Mouse (Mus musculus) heart, embryonic 15.5 days (tissue): ENCODE data around the gene Prune1. TPM values are rescaled to one million over a fixed set of nuclear protein-coding genes. Genes with fewer than 3 reads are reported as not detected.
A peak's percentile ranks its signal among the peaks of the same experiment; 100 is the strongest.

Experiments
- ATAC-seq: fragments of 200-750 bp; cut with Nextera tagmentation; replicated peaks from 2 replicates; pipeline ENCODE4 v1.8.0; 2017; ENCODE audit warnings: low read depth, moderate TSS enrichment; ENCODE audit not compliant: insufficient number of reproducible peaks, insufficient read depth, low FRiP score
- H3K27ac ChIP-seq: fragments of 300-500 bp; sonication (generic); 2 replicates; pipeline ENCODE4 v1.5.1; 2015; ENCODE audit warnings: mild to moderate bottlenecking, inconsistent platforms
- H3K27me3 ChIP-seq: fragments of 300-500 bp; sonication (generic); 2 replicates; pipeline ENCODE4 v1.6.1; 2015; ENCODE audit warnings: inconsistent platforms
- H3K36me3 ChIP-seq: fragments of 300-500 bp; sonication (generic); 2 replicates; pipeline ENCODE4 v1.6.1; 2015; ENCODE audit warnings: mild to moderate bottlenecking, inconsistent platforms
- H3K4me1 ChIP-seq: fragments of 300-500 bp; sonication (generic); replicated peaks from 2 replicates; pipeline ENCODE4 v1.6.1; 2015; ENCODE audit warnings: inconsistent platforms
- H3K4me2 ChIP-seq: fragments of 300-500 bp; sonication (generic); 2 replicates; pipeline ENCODE4 v1.6.1; 2015; ENCODE audit warnings: inconsistent platforms, mild to moderate bottlenecking, moderate library complexity
- H3K4me3 ChIP-seq: fragments of 300-500 bp; sonication (generic); 2 replicates; pipeline ENCODE4 v1.5.1; 2015; ENCODE audit warnings: mild to moderate bottlenecking, inconsistent platforms
- H3K9ac ChIP-seq: fragments of 300-500 bp; sonication (generic); 2 replicates; pipeline ENCODE4 v1.6.1; 2015; ENCODE audit warnings: mild to moderate bottlenecking, inconsistent platforms
- H3K9me3 ChIP-seq: fragments of 300-500 bp; sonication (generic); replicated peaks from 2 replicates; pipeline ENCODE4 v1.6.1; 2016; ENCODE audit warnings: inconsistent platforms
- WGBS: fragments of 180-500 bp; shearing (Covaris S2); methylation state at CpG from one replicate; pipeline ENCODE4 v1.1.7; 2015; ENCODE audit warnings: mixed read lengths; 5-methylcytosine and 5-hydroxymethylcytosine counted together
- polyA plus RNA-seq: library from polyadenylated mRNA; unstranded; fragments of >200 nt; fragmentation: Nextera tagmentation; extraction: Ambion mirVana; gene quantifications from 2 replicates; pipeline ENCODE4 v1.2.1, GENCODE M21; 2015

The Prune1 gene
- polyA plus RNA-seq, 1 experiment from 2014 or later: 23.8 TPM

GRCm38 (mm10) chr3:95296103-95296469 is 14.2 kb upstream of the Prune1 start:
- Histone ChIP-seq H3K4me1 (peaks cover 7% of the 10 kb centered on the region; the same call in 1 of the 2 replicates), H3K9ac (no peak overlapping the region), H3K27ac (peak overlapping the region; percentile 28; the same call in 1 of the 2 replicates), H3K4me2 (no peak overlapping the region), H3K27me3 (no peaks in the 10 kb centered on the region), H3K36me3 (peaks cover 30% of the 10 kb centered on the region; the same call in 1 of the 2 replicates), H3K9me3 (no peaks in the 10 kb centered on the region), H3K4me3 (no peak overlapping the region)
- ATAC-seq: no peak
- WGBS: 18% methylated on average over 5 of the region's 5 CpGs

GRCm38 (mm10) chr3:95295321-95296102 is 13.6 kb upstream of the Prune1 start:
- H3K27ac ChIP-seq: peak overlapping the region; percentile 28; the same call in 1 of the 2 replicates
- WGBS: 73% methylated on average over 11 of the region's 11 CpGs

GRCm38 (mm10) chr3:95294718-95295117 is 12.8 kb upstream of the Prune1 start:
- ATAC-seq: no peak
- Histone ChIP-seq H3K36me3 (peaks cover 30% of the 10 kb centered on the region; the same call in 1 of the 2 replicates), H3K4me2 (no peak overlapping the region), H3K27ac (no peak overlapping the region), H3K4me1 (peaks cover 7% of the 10 kb centered on the region; the same call in 1 of the 2 replicates), H3K9ac (no peak overlapping the region), H3K9me3 (no peaks in the 10 kb centered on the region), H3K27me3 (no peaks in the 10 kb centered on the region), H3K4me3 (no peak overlapping the region)
- 78% methylated on average over 5 of the region's 5 CpGs for WGBS

More at GRCm38 (mm10) chr3:95295321-95296102, 13.6 kb upstream of the Prune1 start:
- Histone ChIP-seq H3K9ac (no peak overlapping the region), H3K4me1 (peaks cover 7% of the 10 kb centered on the region; the same call in 1 of the 2 replicates), H3K4me3 (no peak overlapping the region), H3K4me2 (no peak overlapping the region), H3K9me3 (no peaks in the 10 kb centered on the region), H3K27me3 (no peaks in the 10 kb centered on the region), H3K36me3 (peaks cover 30% of the 10 kb centered on the region; the same call in 1 of the 2 replicates)
- ATAC-seq: no peak

- Histone ChIP-seq H3K27ac (no peak overlapping the region), H3K4me2 (no peak overlapping the region), H3K36me3 (peaks cover 30% of the 10 kb centered on the region; the same call in 1 of the 2 replicates), H3K4me1 (peaks cover 7% of the 10 kb centered on the region; the same call in 1 of the 2 replicates), H3K27me3 (no peaks in the 10 kb centered on the region), H3K9ac (no peak overlapping the region), H3K4me3 (no peak overlapping the region), H3K9me3 (no peaks in the 10 kb centered on the region)
- WGBS: 80% methylated on average over 7 of the region's 7 CpGs
- ATAC-seq: no peak
Measured at GRCm38 (mm10) chr3:95294316-95294715, 12.4 kb upstream of the Prune1 start.

GRCm38 (mm10) chr3:95293537-95293936 is 11.7 kb upstream of the Prune1 start:
- H3K27ac ChIP-seq: no peak overlapping the region
- no peaks in the 10 kb centered on the region for H3K27me3 ChIP-seq
- H3K9ac ChIP-seq: no peak overlapping the region
- peaks cover 30% of the 10 kb centered on the region; the same call in 1 of the 2 replicates for H3K36me3 ChIP-seq
- no peak overlapping the region for H3K4me3 ChIP-seq
- peaks cover 7% of the 10 kb centered on the region; the same call in 1 of the 2 replicates for H3K4me1 ChIP-seq
- no peak for ATAC-seq
- 65% methylated on average over 11 of the region's 11 CpGs for WGBS
- H3K9me3 ChIP-seq: no peaks in the 10 kb centered on the region
- no peak overlapping the region for H3K4me2 ChIP-seq

GRCm38 (mm10) chr3:95292899-95293298 is 11.0 kb upstream of the Prune1 start:
- 91% methylated on average over 2 of the region's 2 CpGs for WGBS
- H3K27me3 ChIP-seq: no peaks in the 10 kb centered on the region
- no peaks in the 10 kb centered on the region for H3K9me3 ChIP-seq
- H3K4me1 ChIP-seq: peaks cover 7% of the 10 kb centered on the region; the same call in 1 of the 2 replicates
- no peak overlapping the region for H3K4me2 ChIP-seq
- no peak overlapping the region for H3K27ac ChIP-seq
- H3K36me3 ChIP-seq: peaks cover 33% of the 10 kb centered on the region; the same call in 1 of the 2 replicates
- no peak overlapping the region for H3K9ac ChIP-seq
- H3K4me3 ChIP-seq: no peak overlapping the region
- ATAC-seq: no peak

- H3K4me2 ChIP-seq: no peak overlapping the region
- no peak overlapping the region for H3K9ac ChIP-seq
- H3K27me3 ChIP-seq: no peaks in the 10 kb centered on the region
- H3K27ac ChIP-seq: no peak overlapping the region
- peaks cover 35% of the 10 kb centered on the region; the same call in 1 of the 2 replicates for H3K36me3 ChIP-seq
- peaks cover 3% of the 10 kb centered on the region; the same call in 1 of the 2 replicates for H3K4me1 ChIP-seq
- WGBS: 76% methylated on average over 4 of the region's 4 CpGs
- H3K4me3 ChIP-seq: no peak overlapping the region
- ATAC-seq: no peak
- no peaks in the 10 kb centered on the region for H3K9me3 ChIP-seq
Measured at GRCm38 (mm10) chr3:95291041-95291440, 9.2 kb upstream of the Prune1 start.

- no peaks in the 10 kb centered on the region for H3K9me3 ChIP-seq
- ATAC-seq: no peak
- no peak overlapping the region for H3K4me2 ChIP-seq
- peaks cover 32% of the 10 kb centered on the region; the same call in 1 of the 2 replicates for H3K36me3 ChIP-seq
- no peak overlapping the region for H3K9ac ChIP-seq
- H3K27ac ChIP-seq: no peak overlapping the region
- 77% methylated on average over 6 of the region's 6 CpGs for WGBS
- H3K4me1 ChIP-seq: no peaks in the 10 kb centered on the region
- H3K4me3 ChIP-seq: no peak overlapping the region
- no peaks in the 10 kb centered on the region for H3K27me3 ChIP-seq
Measured at GRCm38 (mm10) chr3:95290156-95290555, 8.3 kb upstream of the Prune1 start.

- no peaks in the 10 kb centered on the region for H3K27me3 ChIP-seq
- H3K27ac ChIP-seq: no peak overlapping the region
- H3K4me2 ChIP-seq: no peak overlapping the region
- ATAC-seq: no peak
- H3K4me1 ChIP-seq: peaks cover 6% of the 10 kb centered on the region; the same call in 1 of the 2 replicates
- H3K36me3 ChIP-seq: peaks cover 24% of the 10 kb centered on the region; the same call in 1 of the 2 replicates
- no peak overlapping the region for H3K4me3 ChIP-seq
- H3K9ac ChIP-seq: no peak overlapping the region
- no peaks in the 10 kb centered on the region for H3K9me3 ChIP-seq
- 81% methylated on average over 4 of the region's 4 CpGs for WGBS
Measured at GRCm38 (mm10) chr3:95289419-95289818, 7.5 kb upstream of the Prune1 start.

GRCm38 (mm10) chr3:95287541-95287940 is 5.7 kb upstream of the Prune1 start:
- peaks cover 9% of the 10 kb centered on the region; the same call in 1 of the 2 replicates for H3K36me3 ChIP-seq
- H3K4me1 ChIP-seq: peaks cover 16% of the 10 kb centered on the region
- no peaks in the 10 kb centered on the region for H3K27me3 ChIP-seq
- H3K4me3 ChIP-seq: no peak overlapping the region
- ATAC-seq: no peak
- no peak overlapping the region for H3K9ac ChIP-seq
- H3K9me3 ChIP-seq: no peaks in the 10 kb centered on the region
- H3K27ac ChIP-seq: no peak overlapping the region
- 77% methylated on average over 3 of the region's 3 CpGs for WGBS
- H3K4me2 ChIP-seq: no peak overlapping the region

GRCm38 (mm10) chr3:95286510-95286909 is 4.6 kb upstream of the Prune1 start:
- Histone ChIP-seq H3K4me3 (no peak overlapping the region), H3K27me3 (no peaks in the 10 kb centered on the region), H3K9me3 (no peaks in the 10 kb centered on the region), H3K36me3 (peaks cover 6% of the 10 kb centered on the region; the same call in 1 of the 2 replicates), H3K9ac (no peak overlapping the region), H3K4me1 (peaks cover 16% of the 10 kb centered on the region), H3K27ac (no peak overlapping the region), H3K4me2 (no peak overlapping the region)
- no peak for ATAC-seq
- 75% methylated on average over 7 of the region's 7 CpGs for WGBS
